Mouse (Mus musculus): ENCODE data around the gene Wasl.

Gene Wasl

DNA sequence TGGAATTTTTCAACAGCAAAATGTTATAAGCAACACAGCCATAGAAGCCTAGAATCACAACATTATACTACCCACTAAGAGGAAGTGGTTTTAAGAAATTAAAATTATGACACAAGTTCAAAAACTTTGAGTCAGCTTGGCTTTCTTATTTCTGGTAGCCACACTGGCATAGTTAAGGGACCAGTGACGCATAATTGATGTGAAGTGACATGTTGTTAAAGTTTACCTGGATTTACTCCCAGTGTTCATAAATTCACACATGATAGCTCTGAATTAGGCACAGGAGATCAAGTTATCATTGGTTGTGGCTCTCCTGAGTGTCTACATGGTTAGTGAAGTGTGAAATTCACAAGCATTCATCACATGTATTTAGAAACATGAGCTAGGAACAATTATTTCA, 99.9 kb downstream of the Wasl start:
- no peak for TF ChIP-seq GATA4 (IDR thresholded peaks at IDR 0.05; ENCODE audit: insufficient replicate concordance, low read length)

DNA sequence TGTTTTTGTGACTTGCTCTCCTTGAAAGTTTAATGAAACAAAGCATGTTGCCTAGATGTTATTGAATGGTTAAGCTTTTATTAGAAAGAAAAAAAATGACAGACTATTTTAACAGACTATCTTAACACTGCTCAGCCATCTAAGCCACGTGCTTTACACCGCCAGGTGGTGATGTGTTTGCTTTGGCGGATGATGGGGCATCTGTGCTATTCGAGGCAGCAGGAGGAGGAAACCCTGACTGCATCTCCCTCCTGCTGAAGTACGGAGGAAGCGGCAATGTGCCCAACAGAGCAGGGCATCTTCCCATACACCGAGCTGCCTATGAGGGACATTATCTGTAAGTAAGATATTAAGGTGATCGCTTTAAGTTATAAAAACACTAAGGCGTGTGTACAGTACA, 100.7 kb downstream of the Wasl start:
- TF ChIP-seq GATA4 (IDR thresholded peaks at IDR 0.05; ENCODE audit: insufficient replicate concordance, low read length): no peak

All from liver, adult (tissue).